Mouse (Mus musculus) layer of hippocampus, postnatal 25 days (tissue): ENCODE data around the gene Slc6a21. TPM values are rescaled to one million over a fixed set of nuclear protein-coding genes. Genes with fewer than 3 reads are reported as not detected.

Experiments used
- DNase-seq, 2 experiments: peaks; one replicate each; pipeline ENCODE4 v3.0.0; 2022; ENCODE audit warnings: mixed read lengths in 2 of 2, low spot score in 1 of 2; ENCODE audit errors: extremely low spot score in 1 of 2
- total RNA-seq, 2 experiments: library from RNA; stranded (reverse); gene quantifications; 2 replicates each; pipeline ENCODE4 v1.2.3; 2021

Gene Slc6a21
- not detected for total RNA-seq

DNA sequence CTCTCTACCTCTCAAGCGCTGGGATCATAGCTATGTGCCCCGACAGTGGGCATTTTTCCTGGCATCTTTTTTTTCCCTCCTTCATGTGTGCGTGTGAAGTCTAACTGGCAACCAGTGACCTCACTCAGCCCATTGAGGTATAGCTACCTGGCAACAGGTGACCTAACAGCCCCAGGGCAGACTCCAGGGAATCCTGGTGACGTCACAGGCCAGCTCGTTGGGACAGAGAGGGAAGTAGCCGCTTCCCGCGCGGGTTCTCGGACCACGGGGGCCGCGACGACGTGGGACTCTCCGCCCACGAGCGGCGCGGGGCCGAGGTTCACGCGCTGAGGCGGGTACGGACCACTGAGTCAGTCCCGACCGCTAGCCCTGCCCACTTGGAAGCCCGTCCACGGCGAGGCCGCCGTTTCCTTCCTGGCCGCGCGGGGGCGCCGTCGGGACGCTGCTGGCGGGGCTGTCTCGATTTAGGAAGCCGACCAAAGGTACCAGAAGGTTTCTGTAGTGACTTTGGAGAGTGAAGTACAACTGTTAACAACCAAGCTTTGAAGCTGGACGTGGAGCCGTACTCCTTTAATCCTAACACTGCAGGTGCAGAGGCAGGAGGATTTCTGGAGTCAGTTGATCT is at the start of gene Slc6a21:
TSS of gene Slc6a21 (plus strand) at position 378 of the 625 bp plus-strand sequence.
- peak; percentile 66 to 77 for DNase-seq

DNA sequence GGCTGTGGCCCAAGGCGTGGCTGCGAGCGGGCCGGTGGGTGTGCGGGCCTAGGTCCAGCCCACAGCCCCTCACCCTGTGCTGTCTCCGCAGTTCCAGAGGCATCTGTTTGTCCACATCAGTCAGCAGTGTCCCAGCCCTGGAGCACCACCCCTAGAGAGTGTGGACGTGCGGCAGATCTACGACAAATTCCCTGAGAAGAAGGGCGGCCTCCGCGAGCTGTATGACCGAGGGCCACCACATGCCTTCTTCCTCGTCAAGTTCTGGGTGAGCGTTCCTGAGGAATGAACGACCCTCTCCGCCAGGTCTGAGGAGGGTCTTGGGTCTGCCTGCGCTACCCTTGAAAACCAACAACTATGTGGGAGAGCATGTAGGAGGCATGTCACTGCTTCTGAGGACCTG is 48.8 kb upstream of the Slc6a21 start:
- no peak for DNase-seq

DNA sequence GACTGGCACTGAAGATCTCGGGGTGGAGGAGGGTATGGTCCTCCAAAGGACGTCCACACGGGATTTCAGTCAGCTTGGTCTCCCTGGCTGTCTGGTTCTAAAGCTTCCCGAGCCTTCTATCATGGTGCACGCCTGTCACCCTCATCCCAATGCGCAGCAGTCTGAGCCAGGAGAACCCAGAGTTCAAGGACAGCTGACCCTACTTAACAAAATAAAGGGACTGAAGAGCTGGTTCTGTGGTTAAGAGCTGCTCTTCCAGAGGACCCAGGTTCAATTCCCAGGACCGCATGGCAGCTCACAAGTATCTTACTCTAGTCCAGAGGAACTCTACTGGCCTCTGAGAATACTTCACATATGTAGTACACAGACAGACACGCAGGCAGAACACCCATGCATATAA is 48.3 kb upstream of the Slc6a21 start:
- no peak for DNase-seq

DNA sequence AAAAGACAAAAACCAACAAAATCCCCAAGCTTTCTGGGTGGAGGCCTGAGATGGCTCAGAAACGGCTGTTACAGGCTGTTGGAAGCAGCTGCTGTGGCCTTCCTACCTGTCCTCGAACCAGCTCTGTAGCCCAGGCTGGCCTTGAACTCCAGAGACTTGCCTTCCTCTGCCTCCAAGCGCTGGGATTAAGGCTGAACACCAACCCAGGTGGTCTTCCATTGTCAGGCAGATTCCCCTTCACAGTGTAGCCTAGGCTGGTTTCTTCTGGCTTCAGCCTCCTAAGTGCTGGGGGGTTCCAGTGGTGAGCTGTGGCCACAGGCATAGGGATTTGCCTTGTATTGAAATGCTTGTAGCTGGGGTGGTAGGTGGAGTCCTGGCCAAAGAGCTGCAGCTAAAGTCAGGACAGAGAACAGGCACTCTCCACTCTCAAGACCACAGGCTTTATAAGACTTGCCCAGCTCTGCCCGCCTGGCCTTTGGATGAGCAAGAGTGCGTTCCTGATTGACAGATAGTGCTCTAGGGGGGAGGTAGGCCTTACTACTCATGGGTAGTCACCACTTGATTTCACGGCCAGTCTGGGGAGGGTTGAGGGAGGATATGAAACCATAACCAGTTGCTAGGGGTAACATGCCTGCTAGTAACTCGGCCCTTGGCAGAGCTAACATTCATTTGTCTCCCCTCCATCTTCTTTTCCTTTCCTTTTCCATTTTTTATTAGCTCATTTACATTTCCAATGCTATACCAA is 47.7 kb upstream of the Slc6a21 start:
- no peak for DNase-seq

DNA sequence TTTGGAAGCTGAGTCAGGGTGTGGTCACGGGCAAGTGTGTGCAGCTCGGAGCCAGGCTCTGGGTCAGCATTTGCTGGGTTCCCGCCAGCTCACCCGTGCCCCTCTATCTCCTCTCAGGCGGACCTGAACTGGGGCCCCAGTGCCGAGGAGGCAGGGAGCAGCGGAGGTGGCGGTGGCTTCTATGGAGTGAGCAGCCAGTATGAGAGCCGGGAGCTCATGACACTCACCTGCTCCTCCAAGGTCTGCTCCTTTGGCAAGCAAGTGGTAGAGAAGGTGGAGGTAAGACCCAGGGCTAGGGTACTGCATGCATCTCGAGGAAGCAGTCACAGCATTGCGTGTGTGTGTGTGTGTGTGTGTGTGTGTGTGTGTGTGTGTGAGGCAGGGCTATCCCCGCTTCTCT is 46.1 kb upstream of the Slc6a21 start:
- no peak for DNase-seq

DNA sequence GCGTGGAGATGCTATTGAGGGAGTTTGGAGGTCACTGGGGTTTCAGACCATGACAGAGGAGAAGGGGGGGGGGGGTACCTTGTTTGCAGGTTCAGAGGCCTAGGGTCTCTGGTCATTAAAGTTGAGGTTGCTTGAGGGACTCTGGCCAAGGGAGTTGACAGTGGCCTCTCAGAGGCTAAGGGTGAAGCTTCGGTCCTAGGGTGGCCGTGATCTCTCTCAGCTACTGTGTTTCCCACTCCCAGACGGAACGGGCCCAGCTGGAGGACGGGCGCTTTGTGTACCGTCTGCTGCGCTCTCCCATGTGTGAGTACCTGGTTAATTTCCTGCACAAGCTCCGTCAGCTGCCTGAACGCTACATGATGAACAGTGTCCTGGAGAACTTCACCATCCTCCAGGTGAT is 45.4 kb upstream of the Slc6a21 start:
- DNase-seq, result no peak

DNA sequence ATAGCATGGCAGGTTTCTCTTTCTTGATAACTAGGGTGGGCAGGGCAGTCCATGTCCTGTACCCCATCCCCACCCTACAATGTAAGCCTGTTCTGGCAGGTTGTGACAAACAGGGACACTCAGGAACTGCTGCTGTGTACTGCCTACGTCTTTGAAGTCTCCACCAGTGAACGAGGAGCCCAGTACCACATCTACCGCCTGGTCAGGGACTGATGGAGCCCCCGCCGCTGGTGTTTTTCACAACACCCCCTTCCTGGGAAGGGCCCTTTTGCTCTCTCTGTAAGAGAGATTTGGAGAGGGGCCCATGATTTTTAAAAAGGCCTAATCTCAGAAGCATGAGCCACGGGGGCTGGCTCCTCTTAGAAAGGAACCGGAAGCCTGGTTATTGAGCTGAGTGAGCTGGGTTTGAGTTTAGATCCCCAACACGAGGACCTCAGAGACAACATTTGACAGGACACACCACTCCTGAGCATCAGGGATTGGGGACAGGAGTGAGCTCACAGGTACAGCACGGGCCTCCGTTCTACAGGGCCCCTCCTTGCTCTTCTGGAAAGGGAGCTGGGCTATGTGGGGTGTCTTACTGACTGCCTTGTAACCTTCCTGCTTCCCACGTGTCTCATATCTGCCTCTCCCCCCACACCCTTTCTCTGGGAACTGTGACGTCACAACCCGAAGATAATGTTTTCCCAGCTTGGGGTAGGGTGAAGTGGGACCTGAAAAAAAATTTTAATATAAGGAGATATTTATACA is 44.4 kb upstream of the Slc6a21 start:
- peak in 1 of 2 experiments; percentile 23 for DNase-seq

DNA sequence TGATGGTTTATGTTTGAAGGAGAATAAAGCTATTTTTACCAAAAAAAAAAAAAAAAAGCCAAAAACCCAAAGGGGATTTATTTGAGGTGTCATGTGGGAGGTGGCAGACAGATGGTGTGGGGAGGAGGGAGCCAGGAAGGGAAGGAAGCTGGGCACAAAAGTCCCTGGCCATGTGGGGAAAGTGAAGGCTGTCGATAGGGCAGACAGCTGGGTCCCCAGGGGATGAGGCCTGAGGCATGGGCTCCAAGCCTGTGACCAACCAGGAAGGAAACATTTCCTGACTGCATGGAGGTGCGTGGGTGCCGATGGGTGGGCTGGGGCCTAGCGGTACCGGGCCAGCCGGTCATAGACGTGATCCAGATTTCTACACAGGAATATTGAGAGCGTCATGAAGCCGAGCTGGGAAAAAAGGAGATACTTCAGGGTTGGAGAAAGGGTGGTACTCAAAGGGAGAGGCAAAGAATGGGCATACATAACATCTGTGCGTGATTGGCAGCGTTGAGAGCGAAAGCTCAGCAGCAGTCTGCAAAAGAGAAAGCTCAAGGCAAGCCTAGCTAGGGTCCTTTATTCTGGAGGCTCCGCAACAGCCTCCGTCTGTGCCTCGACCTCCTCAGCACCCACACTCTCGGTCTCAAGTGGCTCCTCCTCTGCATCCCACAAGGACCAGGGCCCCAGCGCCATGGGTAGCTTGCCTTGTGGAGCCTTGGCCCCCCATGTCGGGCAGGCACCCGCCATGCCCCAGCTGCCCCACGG is 43.6 kb upstream of the Slc6a21 start:
- DNase-seq, result peak; percentile 44 to 47

DNA sequence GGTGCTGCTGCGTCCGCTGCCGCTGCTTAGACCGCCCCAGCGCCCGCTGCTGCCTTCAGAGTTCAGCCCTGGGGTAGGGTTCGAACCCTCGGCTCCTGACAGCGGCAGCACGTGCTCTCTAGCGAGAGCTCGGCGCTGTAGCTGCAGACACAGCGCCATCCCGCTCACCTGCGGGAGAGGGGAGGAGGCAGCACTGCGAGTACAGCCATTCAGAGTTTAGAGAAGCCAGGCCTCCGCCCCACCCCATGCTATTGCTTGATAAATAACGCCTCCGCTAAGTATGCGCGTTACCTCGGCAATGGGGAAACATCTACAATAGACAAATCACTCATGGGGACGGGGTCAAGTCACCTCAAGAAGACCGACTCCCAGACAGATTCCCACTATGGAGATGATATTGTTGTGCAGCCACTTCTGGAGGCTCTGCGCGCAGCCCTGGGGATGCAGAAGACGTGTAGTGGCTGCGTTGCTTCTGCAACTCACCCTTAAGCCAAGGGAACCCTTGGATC is 42.9 kb upstream of the Slc6a21 start:
- DNase-seq, result peak in 1 of 2 experiments; percentile 17

DNA sequence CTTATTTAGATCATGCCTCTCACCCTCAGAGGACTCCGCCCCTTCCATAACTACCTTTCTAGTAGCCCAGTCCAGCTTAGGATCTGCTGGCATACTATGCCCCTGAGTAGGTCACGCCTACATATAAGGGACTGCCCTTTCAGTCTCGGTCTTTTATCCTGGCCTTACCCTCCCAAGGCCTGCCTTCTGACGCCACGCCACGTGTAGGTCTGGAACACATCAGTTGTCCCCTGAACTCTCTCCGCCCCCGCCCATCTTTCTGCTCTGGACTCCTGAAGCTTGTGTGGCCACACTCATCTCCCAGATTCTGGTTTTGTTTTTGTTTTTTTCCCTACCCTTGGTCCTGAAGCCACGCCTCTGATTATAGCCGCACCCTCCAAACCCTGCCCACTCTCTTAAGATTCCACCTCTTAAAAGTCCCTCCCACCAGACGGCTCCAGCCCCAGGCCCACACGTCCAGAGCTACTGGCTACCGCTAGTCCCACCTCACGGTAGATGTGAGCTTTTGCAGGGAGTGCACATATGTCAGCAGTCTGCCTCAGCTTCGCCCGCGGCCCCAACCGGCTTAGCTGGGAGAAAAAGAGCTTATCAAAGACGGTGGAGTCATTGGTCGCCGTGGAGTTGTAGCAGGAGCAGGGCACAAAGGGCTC is 42.3 kb upstream of the Slc6a21 start:
- no peak for DNase-seq

DNA sequence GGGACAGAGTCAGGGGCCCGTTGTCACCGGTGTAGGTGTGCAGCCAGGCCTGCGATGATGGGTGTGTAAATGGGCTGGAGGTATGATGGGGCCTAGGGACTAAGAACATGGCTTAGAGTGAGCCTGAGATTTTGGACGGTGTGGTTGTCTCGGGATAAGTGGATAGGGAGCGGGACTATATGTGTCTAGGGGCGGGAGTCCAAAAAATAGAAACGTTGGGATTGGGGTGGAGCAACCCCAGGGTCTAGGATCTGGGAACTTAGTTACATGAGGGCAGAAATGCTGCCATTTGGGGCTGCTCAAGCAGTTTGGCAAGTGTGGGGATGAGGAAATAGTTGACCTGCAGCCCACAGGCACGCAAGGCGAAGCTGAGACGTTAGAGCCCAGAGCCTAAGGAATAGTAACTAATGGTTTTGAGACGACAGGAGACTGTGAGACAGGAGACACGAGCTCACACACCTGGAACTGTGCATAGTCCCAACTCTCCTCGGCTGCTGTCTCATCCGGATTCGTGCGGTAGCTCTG is 41.6 kb upstream of the Slc6a21 start:
- DNase-seq, result no peak

DNA sequence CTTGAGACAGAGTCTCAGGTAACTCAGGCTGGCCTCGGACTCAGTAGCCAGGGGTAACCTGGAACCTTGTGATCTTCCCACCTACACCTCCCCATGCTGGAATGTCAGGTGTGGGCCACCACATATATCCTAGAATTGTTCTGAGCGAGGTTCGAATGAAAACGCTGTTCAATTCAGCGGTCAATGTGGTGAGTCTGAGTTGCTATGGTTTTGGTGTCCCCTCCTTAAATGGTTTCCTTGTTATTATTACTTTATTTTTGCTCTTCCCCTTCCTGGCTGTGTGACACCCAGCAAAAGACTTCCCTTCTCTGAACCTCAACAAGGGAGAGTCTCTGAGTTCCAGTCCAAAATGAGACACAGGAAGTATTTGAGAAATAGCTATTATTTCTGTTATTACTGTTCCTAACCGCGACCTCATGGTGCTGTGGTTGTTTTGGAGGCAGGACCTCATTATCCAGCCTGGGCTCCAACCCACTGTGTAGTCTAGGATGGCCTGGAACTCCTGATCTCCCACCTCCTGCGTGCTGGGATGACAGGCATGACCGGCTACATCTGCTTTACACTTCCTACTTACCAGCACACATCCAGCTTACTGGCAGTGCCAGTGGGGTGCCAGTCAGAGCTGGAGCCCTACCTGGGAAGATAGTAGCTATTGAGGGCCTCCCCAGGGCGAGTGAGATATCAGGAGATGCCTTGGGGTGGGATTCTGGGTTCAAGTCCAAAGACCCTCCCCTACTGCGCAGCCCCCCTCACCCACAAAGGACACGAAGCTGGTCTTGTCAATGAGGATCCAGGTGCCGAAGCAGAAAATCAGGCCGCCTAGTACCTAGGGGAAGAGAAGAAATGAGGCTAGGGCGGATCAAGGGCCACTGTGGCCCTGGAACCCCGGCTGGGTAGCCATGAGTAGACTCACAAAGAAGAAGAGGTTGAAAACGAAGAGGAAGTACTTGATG is 39.3 kb upstream of the Slc6a21 start:
- DNase-seq, result no peak

DNA sequence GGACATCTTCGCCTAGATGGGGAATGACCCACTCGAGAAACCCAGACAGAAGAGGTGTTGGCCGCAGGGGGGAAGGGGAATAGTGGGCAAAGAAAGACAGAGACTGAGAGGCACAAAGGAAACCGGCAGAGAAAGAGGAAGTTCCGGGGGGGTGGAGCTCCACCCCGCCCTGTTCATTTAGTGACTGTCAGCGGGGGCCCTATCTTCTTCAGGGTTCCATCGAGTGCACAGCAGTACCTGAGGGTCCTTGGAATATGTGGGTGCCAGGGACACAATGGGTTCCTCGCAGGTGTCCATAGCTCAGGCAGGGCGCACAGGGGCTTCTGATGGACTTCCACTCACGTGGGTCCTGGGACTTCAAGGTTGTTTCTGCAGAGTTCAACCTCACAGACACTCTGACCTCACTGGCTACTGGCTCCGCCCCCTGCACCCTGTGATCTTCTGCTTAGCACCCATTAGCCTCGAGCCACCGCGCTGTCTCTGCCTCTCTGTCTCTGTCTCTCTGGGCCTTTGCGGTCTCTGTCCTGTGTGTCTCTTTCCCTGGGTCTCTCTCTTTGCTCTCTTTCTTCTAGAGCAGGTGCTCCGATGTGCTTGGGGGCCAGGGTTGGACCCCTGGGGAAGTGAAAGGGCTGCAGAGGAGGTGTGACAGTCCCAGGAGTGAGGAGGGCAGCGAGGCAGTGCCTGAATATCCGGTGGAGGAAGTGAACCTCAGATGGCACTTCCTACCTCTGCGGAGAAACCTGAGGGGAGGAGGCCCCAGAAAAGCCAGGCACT is 38.4 kb upstream of the Slc6a21 start, which contains the start of gene Cd37:
TSS of gene Cd37 (minus strand) at position 393 of the 774 bp plus-strand sequence.
- no peak for DNase-seq

DNA sequence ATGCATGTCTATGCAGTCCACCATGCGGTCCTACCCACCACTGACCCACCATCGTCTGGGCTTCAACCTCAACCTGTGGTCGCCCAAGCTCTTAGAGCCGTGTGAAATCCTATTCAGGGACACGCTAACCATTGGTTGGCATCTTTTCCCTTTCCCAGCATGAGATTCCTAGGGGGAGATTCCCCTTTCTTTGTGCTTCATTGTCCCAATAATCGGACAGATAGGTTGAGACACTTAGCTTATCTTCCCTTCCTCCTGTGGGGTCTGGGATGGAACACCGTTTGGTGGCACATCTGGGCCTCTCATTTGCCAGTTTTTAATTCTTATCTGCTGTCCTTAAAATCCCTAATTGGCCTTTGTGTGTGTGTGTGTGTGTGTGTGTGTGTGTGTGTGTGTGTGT is 37.2 kb upstream of the Slc6a21 start:
- no peak for DNase-seq

DNA sequence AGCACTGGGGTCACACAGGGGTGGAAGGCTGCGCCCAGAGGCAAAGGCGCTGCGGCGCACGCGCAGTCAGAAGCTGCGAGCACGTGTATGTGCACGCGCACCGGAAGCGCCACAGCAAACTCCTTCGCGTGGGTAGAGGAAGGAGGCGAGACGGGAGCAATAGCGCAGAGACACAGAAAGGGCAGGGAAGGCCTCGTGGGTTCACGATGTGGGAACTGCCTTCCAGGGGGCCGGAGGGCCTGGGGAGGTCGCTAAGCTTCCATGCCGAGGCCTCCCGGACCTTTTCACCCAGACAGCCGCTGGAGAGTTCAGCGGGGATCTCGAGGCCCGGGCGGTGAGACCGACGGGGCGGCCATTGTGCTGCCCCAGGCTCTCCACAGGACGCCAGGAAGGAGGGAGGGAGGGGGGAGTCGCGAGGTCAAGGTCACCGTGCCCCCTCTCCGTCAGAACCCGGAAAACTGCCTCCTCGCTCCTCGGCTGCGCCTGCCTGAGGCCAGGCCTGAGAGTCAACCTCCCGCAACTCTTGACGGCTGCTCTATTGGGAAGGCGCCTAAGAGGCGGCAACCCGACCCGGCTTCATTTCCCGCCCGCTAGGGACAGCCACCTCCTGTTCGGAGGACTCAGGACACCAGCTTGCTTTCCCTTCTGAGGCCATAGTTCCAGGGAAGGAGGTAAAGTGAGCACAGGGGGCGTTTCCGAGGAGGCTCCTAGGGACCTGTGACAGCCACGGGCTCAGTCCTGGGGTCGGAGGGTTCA is 36.5 kb upstream of the Slc6a21 start, which contains the start of gene Slc6a16:
TSS of gene Slc6a16 (plus strand) at position 453 of the 756 bp plus-strand sequence.
- peak in 1 of 2 experiments; percentile 35 for DNase-seq

DNA sequence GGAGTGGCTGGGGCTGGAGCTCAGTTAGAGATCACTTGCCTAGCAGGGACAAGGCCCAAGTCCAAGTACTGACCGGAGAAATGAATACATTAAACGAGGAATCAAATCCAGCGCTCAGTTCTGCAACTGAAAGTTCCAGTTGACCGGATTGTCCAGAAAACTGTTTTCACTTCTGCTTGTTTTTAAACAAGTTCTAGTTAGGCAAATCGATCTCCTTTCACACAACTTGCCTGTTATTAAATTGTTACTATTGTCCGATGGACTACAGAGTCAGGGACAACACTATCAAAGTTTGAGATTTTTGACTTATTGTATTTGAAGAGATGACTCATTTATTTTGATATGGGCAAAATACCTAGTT is 35.9 kb upstream of the Slc6a21 start:
- no peak for DNase-seq

DNA sequence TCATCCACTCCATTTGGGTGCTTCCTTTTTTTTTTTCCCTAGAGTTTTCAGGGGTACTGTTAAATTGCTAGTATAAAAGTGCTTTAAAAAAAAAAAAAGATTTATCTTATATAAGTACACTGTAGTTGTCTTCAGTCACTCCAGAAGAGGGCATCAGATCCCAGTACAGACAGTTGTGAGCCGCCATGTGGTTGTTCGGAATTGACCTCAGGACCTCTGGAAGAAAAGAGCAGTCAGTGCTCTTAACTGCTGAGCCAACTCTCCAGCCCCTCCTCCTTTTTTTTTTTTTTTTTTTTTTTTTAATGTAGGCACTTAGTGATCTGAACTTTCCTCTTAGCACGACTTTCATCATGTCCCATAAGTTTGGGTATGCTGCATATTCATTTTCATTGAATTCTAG is 29.6 kb upstream of the Slc6a21 start:
- DNase-seq, result no peak
